Mouse (Mus musculus): Measurements from ENCODE around the gene Zranb1. TPM values are rescaled to one million over a fixed set of nuclear protein-coding genes. Genes with fewer than 3 reads are reported as not detected.

The Zranb1 gene
- 32.7 TPM for total RNA-seq (2023)

GRCm38 (mm10) chr7:132930850-132931559 lies at the start of gene Zranb1:
TSS of gene Zranb1 (plus strand) at chr7:132931142.

Other genes with a start within 250 kb of the Zranb1 start
- 111 TPM for gene Fam53b, start 117.3 kb upstream of the Zranb1 start, total RNA-seq (2023)
- gene Eef1akmt2, start 78.5 kb upstream of the Zranb1 start, total RNA-seq (2023): 34.7 TPM
- 31.1 TPM for gene Abraxas2, start 71.9 kb upstream of the Zranb1 start, total RNA-seq (2023)
- not detected for gene Fgfr2, start 192.2 kb downstream of the Zranb1 start, total RNA-seq (2023)
- 1.2 TPM for gene Ctbp2, start 193.2 kb downstream of the Zranb1 start, total RNA-seq (2023)

All from CD8-positive naive resting alpha-beta T cell, adult 57 days (primary cell).